Mouse (Mus musculus) retina, postnatal 1 day (tissue): ENCODE results near the gene Rin3.

Experiments
- DNase-seq: peaks from one replicate; pipeline ENCODE4 v3.0.0-alpha.2; 2012

Rin3 gene

GRCm38 (mm10) chr12:102339085-102339484 lies 56.2 kb downstream of the Rin3 start:
- no peak for DNase-seq

- no peak for DNase-seq
Measured at GRCm38 (mm10) chr12:102340471-102340870, 57.6 kb downstream of the Rin3 start.

GRCm38 (mm10) chr12:102342147-102342546 lies 59.3 kb downstream of the Rin3 start:
- no peak for DNase-seq

- DNase-seq, result peak; percentile 33
Measured at GRCm38 (mm10) chr12:102342602-102343001, 59.8 kb downstream of the Rin3 start.

DNA sequence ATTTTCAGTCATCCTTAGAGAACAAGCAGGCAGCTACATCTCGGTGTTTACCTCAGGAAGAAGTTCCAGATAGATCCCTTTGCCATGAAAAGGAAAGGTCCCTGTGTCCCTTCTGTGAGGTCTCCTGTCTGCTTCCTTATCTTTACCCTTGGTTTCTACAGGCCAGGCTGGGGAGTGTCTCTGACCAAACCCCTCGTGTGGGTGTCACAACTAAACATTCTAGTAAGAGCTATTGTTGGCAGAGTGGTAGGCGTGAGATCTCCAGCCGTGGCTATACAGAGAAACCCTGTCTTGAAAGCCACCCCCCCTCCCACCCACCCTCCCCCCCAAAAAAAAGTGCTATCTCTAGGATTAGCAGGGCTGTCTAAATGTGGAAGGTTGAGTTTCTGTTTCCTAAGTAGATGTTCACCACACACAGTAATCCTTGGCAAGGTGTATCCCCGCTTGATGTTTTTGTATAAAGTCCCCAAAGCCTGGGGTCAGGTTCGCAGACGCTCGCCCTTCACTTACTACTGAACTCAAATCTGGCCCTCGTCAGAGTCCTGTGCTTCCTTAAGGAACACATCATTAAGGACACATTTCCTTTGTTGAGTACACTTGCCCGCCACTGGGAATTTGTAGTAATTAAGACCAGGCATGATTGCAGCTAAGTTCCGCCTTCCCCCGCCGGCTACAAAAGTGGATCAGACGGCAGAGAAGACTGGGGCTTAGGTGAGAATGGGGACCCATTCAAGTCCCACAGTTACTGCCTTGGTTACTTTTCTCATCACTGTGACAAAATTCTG lies 62.4 kb downstream of the Rin3 start:
- DNase-seq, result no peak

- DNase-seq, result peak; percentile 67
Measured at GRCm38 (mm10) chr12:102346507-102346906, 63.7 kb downstream of the Rin3 start.

DNA sequence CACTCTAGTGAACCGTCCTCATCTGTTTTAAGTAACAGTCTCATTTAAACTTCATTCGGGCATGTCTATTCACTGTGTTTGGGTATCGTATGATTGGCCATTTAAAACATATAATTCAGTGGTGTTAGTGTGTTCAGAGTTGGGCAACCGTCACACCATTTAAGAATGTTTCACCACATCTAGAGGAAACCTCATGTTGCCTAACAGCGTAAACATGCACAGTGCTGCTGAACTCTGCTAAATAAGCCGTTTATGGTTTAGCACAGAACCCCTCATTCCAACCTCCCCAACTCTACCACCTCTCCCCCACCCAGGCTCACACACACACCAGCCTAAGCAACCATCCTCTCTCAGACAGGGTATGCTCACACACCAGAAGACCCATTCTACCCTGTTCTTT lies 65.6 kb downstream of the Rin3 start:
- no peak for DNase-seq

GRCm38 (mm10) chr12:102350997-102351396 lies 68.1 kb downstream of the Rin3 start:
- DNase-seq, result no peak

GRCm38 (mm10) chr12:102354126-102354984 lies 71.5 kb downstream of the Rin3 start:
- no peak for DNase-seq

- DNase-seq, result no peak
Measured at GRCm38 (mm10) chr12:102355784-102356183, 72.9 kb downstream of the Rin3 start.

GRCm38 (mm10) chr12:102356781-102357180 lies 73.9 kb downstream of the Rin3 start:
- DNase-seq, result no peak

DNA sequence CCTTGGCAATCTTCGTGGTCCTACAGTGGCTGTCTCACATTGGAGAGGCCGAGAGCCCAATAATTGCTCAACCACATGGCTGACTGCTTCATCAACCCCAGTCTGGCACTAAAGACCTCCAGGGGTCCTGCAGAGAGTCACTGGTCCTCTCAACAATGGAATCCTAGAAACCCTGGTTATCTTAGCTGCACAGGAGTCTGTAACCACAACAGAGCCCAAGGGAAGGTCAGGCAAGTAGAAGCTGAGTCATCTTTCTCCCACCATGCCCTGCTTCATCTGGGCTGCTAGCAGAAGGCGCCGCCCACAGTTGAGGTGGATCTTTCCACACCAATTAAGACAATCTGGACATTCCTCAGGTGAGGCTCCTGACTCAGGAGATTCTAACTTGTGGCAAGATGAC lies 76.5 kb downstream of the Rin3 start:
- DNase-seq, result no peak

GRCm38 (mm10) chr12:102361189-102362161 lies 78.6 kb downstream of the Rin3 start:
- DNase-seq, result no peak

DNA sequence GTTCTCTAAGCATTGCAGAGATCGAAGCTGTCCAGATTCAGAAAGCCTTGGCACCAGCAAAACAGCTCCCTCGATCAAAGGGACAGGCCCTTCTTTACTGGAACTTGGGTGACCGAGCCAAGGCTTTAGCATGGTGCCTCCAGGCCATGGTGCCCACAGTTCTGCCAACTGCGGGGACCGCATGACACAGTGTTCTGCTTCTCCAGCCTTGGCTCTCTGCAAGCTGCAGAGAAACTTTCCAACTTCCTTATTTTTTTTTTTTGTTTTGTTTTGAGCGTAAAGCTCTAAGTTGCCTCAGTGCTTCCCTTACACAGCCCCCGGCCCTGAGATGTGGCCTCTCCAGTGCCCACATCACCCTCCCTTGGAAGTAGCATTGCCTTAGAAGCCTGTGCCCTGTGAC lies 82.2 kb downstream of the Rin3 start:
- DNase-seq, result no peak

DNA sequence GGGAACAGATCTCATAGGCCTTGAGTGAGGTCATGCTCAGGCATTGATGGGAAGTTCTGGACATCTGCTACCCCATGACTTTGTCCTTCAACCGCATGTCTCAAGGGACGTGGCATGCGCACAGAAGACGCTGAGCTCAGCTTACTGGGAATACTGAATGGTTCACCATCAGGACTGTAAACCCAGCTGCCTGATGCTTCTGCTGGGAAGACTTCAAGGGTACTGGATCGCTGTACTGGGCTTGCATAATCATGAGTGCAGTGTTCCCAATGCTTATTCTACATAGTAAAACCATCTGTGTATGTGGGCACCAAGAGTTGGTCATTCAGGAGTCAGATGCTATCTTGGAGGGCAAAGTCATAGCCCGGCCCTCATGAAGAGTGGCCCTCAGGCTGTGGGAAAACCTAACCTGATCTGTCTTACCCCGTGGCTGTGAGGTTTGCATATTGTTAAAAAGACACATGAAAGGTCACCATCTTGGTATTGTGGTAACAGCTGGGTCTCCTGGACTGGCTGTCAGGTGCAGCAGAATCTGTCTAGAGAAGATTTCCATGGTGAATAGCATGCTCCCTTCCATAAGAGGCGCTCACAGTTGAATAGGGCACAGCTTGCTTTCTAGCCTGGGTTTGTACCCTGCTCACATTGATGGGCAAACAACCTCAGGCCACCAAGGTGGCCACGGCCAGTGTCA lies 83.4 kb downstream of the Rin3 start:
- no peak for DNase-seq

DNA sequence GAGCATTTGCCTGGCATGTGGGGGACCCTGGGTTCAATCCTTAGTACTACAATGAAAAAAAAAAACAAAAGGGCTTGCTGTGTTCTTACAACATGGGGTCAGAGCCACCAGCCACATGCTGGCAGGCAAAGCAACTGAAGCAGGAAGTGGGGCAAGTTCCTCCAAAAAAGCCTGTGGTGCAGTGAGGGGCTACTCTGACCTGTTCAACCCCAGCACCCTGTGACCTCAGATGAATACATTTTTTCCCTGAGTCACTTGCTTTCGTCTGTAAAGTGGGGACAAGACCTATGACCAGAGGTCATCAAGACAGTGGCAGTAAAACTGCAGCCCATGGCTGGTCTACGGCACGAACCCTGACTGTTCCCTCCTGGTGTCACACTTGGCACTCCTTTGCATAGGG lies 84.2 kb downstream of the Rin3 start:
- no peak for DNase-seq

DNA sequence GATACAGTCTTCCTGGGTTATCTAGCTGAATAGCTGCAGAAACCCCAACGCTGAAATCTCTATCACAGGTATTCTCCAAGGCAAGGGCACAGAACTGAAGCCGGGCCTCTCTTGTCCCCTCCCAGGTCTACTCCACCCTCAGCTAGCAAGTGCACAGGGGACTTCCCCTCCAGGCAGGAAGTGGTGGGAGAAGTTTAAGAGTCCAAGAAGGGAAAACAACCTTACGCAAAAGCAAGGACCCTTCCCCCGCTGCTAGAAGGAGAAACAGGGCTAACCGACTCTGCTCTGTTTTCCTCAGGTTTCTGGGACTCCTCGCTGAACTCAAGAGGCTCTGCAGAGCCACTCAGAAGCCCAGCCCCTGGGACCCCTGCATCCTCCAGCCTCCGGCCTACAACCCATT lies 85.2 kb downstream of the Rin3 start:
- DNase-seq, result no peak

GRCm38 (mm10) chr12:102368556-102368955 lies 85.7 kb downstream of the Rin3 start:
- DNase-seq, result no peak

- DNase-seq, result no peak
Measured at GRCm38 (mm10) chr12:102369488-102370235, 86.8 kb downstream of the Rin3 start.

- DNase-seq, result no peak
Measured at GRCm38 (mm10) chr12:102370931-102371500, 88.2 kb downstream of the Rin3 start.

DNA sequence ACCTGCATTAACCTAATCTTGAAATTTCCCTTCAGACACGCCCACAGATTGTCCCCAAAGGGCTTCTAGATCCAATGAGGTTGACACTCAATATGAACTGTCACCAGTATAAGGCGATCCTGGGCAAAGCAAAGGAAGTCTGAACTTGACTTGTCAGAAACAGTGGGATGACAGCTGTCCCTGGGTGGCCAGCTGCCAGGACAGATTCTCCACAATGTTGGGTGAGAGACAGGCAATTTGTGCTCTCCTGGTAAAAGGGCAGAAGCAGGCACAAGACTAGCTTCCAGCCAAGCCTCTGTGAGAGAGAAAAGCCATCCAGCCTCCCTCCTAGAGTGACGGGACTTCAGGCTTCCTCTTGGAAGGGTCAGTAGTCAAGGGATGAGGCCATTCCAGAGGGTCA lies 89.5 kb downstream of the Rin3 start:
- no peak for DNase-seq
